Mouse (Mus musculus): ENCODE data around the gene Alg1. TPM values are rescaled to one million over a fixed set of nuclear protein-coding genes. Genes with fewer than 3 reads are reported as not detected.

Gene Alg1
- total RNA-seq, 2 experiments from 2014 or later = 28.2 to 28.7 TPM

Small RNA genes within 50 kb of the gene (microRNA-seq; reads per million reads assigned to microRNA genes)
- gene Gm23689 (not detected), gene Gm26095 (not detected), gene Mir6364 (not detected)

Other genes starting within 250 kb of the Alg1 start
- gene Sept12, start 235.8 kb upstream of the Alg1 start, total RNA-seq (2021) = not detected
- gene Smim22, start 226.3 kb upstream of the Alg1 start, total RNA-seq (2021) = not detected
- gene Rogdi, start 220.1 kb upstream of the Alg1 start, total RNA-seq (2021) = 100 to 1,000 TPM; 195 to 236 TPM
- gene Glyr1, start 183.8 kb upstream of the Alg1 start, total RNA-seq (2021) = 100 to 1,000 TPM; 145 to 150 TPM
- 10 to 100 TPM; 39.4 to 49.6 TPM for gene Ubn1, start 183.6 kb upstream of the Alg1 start, total RNA-seq (2021)
- gene Ppl, start 101.2 kb upstream of the Alg1 start, total RNA-seq (2021) = under 1 TPM; 0.44 to 0.66 TPM
- gene Sec14l5, start 86.5 kb upstream of the Alg1 start, total RNA-seq (2021) = 1 to 10 TPM; 5.6 to 6.3 TPM
- gene Nagpa, start 29.6 kb upstream of the Alg1 start, total RNA-seq (2021) = 10 to 100 TPM; 10.7 to 12.7 TPM
- gene AU021092, start 11.3 kb upstream of the Alg1 start, total RNA-seq (2021) = 1 to 10 TPM; 5.3 to 5.8 TPM
- 1 to 10 TPM; 3.8 to 4.1 TPM for gene Eef2kmt, start 22.4 kb downstream of the Alg1 start, total RNA-seq (2021)

Measured in left cerebral cortex, postnatal 36 days (tissue).